Mouse (Mus musculus) kidney, adult 2 months (tissue): Measurements from ENCODE around the gene Mtmr3.

Experiments used
- CTCF ChIP-seq: fragments of 200-500 bp; conservative IDR thresholded peaks from 2 replicates; pipeline ENCODE4 v1.5.1; 2011; ENCODE audit warnings: low read depth, mild to moderate bottlenecking, control low read depth, low read length, moderate library complexity, mixed read lengths; ENCODE audit not compliant: insufficient read depth, insufficient read length
- POLR2A ChIP-seq: fragments of 200-500 bp; IDR thresholded peaks from one replicate; pipeline ENCODE4 v1.6.1; 2011; ENCODE audit warnings: low read depth, low read length, control low read depth

GRCm38 (mm10) chr11:4625931-4626330 lies 31.3 kb upstream of the Mtmr3 start:
- TF ChIP-seq POLR2A: no peak
- TF ChIP-seq CTCF: no peak
